Mouse (Mus musculus): ENCODE data around the gene Klk9.

Klk9 gene

DNA sequence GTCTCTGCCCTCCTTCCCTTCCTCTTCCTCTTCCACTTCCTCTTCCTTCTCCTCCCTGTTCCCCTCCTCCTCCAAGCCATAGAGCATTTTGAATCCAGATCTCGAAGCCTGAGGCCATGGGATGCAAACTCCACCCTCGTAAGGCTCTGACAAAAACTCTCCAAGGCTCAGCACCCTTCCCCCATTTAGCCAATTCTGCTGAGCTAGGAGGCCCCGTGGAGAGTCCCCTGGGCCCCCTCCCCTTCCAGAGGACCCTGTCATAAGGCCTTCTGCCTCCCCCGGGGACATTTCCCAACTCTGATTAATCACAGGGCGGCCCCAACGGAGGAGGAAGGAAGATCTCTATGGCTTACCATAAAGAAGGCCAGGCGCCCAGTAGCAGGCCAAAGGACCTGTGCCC, at the start of gene Klk9:
Gene Klk9 (plus strand): TSS at position 301 of the 400 bp plus-strand sequence.
- no peak for DNase-seq

DNA sequence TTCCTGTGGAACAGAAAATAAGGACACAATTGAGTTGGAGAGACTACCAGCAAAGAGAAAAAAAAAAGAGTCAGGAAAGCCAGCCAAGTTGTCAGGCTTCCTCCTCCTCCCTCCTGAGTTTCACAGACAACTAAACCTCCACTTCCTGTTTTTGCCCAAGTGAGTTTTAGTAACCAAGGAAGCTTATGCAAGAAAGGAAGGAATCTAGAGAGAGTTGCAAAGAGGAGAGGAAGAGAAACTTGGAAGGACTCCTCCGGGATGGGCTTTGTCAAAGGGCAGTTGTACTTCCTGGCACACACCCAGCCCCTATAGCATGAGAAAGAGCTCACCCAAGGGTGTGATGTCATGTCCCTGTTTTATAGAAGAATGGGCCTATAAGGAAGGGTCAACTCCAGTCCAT, 43.9 kb upstream of the Klk9 start:
- DNase-seq, result no peak

DNA sequence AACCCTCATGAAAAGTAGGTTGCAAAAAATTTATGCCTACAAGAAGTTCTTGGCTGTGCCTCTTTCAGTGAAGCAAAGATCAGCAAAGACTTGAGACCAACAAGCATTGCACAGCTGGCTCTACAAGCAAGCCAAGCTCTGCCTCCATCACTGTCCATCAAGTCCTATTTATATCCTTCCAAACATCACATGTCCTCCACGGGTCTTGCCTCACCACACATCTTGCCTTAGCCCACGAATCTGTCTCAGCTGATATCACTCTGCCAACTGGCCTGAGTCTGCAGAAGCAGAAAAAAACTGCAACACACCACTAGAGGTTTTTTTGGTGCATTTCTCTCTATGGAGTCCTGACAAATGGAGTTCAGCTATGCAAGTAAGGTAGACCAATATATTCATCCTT, 38.9 kb upstream of the Klk9 start:
- DNase-seq, result no peak

DNA sequence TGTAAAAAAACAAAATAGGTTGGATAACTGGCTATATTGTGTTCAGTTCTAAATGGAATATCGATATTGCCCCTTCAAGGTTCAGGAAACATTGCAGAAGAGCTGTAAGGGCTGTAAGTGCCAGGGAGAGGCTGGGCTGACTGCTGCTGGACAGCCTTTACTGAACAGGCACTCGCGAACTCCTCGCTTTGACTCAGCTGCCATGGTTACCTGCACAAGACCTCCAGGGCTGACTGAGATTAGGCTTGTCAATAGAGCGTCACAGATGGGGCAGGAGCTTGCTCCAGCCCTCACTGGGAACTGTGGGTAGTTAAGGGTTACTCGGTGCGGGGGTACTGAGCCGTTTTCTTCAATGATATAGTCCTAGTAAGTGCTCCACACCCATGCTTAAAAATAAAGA, 25.2 kb upstream of the Klk9 start:
- no peak for DNase-seq

DNA sequence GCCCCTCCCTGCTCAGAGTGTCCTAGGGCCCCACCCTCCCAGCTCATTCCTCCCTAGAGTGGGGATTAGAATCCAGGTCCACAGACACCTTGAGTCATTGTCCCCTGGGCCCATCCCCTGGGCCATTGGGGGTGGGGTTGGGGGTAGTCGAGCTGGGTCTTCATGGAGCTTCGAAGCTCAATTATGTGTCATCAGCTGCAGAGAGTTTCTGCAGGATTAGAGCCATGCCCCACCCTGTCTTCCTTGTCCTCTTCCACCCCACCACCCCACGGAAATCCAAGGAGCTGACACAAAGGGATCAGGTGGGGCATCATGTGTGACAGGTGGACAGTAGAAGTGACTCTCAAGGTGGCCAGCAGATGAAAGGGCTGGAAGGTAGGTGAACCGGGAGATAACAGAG, 23.1 kb upstream of the Klk9 start, which contains the start of gene Klk12:
Gene Klk12 (plus strand): TSS at position 301 of the 400 bp plus-strand sequence.
- DNase-seq, result no peak

DNA sequence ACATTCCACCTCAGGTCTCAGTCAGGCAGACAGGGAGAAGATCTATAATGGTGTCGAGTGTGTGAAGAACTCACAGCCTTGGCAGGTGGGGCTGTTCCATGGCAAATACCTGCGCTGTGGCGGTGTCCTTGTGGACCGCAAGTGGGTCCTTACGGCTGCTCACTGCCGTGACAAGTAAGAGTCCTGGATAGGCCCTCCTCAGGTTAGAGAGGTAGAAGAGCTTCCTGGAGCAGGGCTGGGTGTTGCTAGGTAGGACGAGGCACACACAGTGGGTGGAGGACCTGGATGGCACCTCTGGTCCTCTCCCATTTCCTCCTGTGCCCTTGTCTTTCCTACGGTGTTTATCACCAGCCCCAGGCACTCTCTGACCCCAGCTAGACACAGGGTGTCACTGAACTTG, 22.1 kb upstream of the Klk9 start:
- no peak for DNase-seq

DNA sequence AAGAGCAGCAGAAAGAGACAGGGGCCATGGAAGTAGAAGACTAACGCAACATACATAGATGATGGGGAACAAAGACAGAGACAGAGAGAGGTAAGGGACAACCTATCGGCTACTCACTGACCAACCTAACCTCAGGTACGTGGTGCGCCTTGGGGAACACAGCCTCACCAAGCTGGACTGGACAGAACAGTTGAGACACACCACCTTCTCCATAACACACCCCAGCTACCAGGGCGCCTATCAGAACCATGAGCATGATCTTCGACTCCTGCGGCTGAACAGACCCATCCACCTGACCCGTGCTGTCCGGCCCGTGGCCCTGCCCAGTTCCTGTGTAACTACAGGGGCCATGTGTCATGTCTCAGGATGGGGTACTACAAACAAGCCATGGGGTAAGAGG, 21.0 kb upstream of the Klk9 start:
- peak; percentile 1 for DNase-seq

DNA sequence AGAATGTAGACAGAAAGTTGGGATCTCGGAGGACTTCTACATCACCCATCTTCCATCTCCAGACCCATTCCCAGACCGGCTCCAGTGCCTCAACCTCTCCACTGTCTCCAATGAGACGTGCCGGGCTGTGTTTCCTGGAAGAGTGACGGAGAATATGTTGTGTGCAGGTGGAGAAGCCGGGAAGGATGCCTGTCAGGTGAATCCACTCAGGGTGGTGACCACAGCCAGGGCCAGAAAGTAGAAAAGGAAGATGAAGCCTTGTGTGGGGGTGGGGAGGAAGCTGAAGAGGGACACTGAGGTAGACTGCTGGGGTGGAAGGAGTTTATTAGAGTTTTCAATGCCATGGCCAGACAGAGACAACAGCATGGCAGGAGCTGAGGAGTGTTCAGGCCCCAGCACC, 19.8 kb upstream of the Klk9 start:
- peak; percentile 1 for DNase-seq

DNA sequence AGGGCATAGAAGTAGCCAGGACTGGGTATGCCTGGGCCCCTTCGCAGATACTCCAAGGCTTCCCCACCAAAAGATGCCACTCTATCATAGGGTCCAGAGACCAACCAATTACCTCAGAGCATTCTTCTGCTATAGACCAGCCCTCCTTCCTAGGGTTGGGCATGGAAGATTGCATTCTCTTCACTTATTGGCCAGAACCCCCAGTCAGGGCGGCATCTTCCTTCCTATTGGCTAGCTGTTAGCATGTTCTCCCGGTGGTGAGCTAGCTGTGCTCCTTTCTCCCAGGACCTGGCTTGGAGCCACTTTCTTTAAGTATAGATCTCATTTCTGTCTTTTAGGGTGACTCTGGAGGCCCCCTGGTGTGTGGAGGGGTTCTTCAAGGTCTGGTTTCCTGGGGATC, 18.8 kb upstream of the Klk9 start:
- peak; percentile 1 for DNase-seq

DNA sequence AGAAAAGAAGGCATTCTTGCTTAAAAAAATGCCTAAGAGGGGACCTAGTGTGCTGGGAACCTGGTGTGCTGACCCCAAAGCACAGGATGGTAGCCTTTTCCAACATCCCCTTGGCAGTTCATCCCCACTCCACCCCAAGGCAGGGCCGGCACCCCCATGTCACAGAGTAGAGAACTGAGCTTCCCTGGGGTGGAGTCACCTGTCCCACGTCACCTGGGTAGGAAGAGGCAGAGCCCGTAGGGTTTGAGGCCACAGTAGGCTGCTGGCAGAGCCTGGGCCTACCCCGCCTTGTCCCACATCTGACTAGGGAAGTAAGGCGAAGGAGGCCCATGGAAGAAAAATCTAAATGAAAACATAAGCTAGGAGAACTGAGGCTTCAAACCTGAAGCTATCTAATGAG, 17.3 kb upstream of the Klk9 start, which contains the start of gene Klk11:
Gene Klk11 (plus strand): TSS at position 241 of the 400 bp plus-strand sequence.
- DNase-seq, result no peak

DNA sequence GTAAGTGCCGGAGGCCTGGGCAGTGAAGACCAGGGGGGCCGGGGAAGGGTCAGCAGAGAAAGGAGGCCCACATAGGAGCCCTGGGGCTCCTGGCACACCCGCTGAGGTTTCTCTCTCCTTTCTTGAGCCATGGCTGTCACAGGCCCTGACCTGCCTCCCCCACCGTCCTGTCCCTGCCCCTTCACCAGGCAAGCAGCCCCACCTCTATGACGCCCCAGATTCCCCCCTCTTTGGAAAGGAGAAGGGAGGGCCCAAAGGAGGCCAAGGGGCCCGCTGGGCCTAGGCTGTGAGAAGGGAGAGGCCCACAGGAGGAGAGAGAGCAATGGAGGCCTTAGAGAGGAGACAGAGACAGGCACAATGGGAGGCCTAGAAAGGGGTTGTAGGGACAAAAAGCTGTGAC, 16.9 kb upstream of the Klk9 start:
- peak; percentile 1 for DNase-seq

DNA sequence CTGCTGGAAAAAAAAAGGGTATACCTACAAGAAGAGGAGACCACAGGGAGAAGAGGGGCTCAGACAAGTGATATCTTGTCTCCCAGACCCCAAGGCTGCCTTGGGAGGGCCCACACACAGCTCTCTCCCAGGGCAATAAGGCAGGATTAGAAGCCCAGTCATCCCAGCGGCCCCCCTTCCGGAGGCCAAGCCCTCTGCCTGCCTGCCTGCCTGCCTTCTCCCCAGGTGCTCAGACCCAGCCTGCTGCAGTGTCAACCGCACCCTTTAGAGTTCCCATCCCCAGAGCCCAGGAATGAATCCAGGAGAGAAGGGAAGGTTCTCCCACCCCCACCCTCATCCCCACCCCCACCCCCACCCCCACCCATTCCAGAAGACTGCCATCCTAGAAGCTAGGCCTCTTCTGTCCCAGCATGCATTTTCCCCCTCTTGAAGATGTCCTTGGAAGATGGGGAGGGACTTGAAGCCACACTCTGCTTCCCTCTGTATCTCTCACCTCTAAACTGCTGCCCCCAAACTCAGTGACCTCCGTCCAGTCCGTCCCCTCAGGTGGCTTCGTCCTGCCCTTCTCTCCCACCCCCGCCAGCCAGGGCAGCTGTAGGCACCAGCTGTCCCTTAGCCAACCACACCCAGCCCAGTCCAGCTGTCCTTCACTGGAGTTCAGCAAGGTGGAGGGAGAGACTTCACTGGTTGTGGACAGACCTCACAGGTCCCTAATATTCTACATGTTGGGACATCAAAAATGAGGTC, 16.2 kb upstream of the Klk9 start:
- DNase-seq, result no peak

DNA sequence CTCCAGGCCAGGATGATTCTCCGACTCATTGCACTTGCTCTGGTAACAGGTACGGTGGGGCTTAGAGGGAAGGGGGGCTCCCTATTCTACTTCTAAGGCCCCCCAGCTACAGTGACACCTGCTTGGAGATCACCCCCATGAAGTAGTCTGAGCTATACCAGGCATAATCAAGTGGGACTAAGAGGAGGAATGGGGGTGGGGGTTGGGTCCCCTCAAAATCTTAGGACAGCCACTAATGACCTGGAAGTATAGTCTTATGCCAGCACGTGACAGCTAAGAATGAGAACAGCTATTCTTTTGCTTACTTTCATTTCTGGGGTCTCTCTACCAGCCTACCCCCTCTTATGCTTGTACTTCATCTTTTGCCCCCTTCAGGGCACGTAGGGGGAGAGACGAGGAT, 15.2 kb upstream of the Klk9 start:
- no peak for DNase-seq

DNA sequence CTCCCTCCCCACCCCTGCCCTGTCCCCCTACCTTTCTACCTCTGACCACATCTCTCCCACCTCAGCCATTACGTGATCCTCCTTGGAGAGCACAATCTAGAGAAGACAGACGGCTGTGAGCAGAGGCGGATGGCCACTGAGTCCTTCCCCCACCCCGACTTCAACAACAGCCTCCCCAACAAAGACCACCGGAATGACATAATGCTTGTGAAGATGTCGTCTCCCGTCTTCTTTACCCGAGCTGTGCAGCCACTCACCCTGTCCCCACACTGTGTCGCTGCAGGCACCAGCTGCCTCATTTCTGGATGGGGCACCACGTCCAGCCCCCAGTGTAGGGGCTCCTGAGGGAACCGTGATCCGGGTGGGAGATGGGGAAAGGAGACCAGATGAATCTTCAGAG, 14.3 kb upstream of the Klk9 start:
- DNase-seq, result no peak

DNA sequence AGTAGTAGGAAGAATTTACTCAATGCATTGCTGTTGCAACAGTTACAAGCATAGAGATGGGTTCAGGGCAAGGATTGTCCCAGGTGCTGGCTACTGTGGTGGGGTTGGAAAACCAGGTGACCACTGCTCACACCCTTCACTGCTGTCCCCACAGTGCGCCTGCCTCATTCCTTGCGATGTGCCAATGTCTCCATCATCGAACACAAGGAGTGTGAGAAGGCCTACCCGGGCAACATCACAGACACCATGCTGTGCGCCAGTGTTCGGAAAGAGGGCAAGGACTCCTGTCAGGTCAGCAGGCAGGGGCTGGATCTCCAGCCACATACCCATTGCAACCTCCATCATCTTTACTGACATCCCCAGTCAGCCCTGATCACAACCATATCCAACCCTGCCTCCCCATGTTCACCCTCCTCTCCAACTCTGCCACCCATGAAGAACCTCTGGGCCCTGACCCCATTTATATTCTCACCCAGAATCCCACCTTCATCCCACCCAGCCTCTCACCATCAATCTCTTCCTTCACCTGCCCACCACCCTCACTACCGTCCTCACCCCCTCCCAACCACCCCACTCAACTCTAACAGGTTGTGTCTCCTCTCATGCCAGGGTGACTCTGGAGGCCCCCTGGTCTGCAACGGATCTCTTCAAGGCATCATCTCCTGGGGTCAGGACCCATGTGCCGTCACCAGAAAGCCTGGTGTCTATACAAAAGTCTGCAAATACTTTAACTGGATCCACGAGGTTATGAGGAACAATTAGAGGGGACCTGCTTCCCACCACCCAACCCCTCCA, 13.3 kb upstream of the Klk9 start:
- DNase-seq, result no peak

DNA sequence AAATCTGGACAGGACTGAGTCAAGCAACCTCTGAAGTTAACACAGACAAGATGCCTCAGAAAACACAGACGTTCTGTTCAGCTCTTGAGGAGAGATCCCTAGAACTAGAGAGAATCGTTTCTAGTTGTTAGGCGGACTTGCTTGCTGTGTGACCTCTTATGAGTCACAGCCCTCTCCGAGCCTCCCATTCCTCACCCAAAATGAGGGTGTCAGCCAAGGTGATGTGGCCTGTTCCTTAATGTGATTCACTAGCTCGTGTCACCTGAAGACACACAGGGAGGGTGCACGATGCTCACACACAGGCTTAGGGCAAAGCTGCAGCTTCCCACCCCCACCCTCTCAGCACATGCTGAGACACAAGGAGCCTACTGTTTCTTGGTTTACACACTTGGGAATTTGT, 11.4 kb upstream of the Klk9 start:
- no peak for DNase-seq

DNA sequence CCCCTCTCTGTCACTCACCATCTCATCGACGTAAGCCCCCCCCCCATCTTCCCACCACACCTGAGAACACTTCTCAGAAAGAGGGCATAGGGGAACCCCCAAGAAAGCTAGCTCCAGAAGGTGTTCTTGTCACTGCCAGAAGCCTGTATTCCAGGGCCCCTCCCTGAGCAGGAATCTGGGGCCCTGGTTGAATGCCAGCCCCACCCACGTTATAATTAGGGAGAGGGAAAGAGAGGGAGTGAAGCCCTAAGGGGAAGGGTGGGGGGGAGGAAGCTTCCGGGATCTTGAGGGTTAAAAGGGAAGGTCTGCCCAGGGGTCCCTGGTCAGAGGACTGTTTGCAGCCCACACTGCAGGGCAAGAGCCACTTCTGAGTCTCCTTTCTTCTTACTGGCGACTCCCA, 10.9 kb upstream of the Klk9 start, which contains the start of gene Klk10:
Gene Klk10 (plus strand): TSS at position 290 of the 400 bp plus-strand sequence.
- no peak for DNase-seq

DNA sequence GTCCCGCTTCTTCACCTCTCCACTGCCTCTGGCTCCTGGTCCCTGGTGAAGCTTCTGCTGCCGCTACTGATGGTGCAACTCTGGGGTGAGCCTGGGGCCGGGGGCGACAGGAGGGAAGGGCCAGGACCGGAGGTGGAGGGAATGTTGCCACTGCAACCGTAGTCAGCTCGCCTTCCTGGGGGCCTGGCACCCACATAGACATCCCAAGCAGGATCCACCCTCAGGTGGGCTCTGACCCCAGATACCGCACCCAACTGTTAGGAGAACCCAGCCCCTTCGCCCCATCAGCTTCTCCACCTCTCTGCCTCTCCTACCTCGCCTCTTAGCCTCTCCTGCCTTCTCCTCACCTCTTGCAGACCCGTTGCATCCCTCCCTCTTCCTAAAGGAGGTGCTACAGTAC, 10.2 kb upstream of the Klk9 start:
- no peak for DNase-seq

DNA sequence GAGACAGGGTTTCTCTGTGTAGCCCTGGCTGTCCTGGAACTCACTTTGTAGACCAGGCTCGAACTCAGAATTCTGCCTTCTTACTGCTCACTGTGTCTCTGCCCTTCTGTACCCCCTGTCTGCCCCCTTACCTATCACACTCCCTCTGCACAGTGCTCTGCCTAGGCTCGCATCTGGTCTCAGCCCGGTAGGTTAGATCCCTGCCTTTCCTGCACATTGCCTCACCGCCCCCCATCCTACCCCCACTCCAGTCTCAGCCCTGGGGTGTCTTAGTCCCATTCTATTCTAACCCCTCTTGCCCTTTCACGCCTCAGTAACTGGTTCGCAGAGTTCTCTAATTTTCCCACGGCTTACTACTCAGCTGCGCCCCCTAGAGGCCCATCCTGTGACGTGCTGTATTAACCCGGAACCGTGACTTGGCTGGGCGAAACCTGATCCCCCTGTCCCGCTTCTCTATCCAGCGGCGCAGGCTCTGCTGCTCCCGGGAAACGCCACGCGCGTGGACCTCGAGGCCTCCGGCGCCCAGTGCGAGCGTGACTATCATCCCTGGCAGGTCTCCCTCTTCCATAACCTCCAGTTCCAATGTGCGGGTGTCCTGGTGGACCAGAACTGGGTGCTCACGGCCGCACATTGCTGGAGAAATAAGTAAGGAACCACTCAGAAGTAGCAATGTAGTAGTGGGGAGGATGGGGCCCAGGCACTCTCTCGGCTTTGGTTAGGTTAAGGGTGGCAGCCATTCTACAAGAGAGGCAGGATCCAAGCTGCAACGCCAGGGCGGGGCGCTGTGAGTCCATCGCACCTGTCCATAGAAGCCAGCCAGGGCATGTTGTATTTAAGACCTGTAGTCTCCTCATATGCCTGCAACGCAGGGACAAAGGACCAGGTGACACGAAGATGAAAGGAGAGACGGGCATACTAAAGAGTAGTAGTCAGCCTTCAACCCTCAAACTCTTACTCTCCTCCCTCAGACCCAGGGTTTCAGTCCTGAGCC, 9.1 kb upstream of the Klk9 start:
- DNase-seq, result peak; percentile 78

DNA sequence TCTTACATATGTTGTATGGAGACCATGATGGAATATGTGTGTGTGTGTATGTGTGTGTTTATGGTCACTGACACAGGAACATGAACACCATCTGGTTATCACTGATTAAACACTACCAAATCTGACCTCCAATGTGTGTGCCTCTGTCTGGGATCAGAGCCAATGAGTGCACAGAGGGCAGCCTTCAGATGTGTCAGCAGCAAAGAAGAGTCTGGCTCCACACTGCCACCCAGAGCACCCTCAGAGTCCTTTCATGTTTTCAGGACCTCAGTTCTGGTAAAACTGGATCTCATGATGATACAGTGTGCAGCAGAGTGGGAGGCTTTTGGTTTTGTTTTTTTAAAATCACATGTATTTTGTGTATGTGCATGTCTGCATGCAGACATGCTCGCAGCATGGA, 6.4 kb upstream of the Klk9 start:
- DNase-seq, result no peak

DNA sequence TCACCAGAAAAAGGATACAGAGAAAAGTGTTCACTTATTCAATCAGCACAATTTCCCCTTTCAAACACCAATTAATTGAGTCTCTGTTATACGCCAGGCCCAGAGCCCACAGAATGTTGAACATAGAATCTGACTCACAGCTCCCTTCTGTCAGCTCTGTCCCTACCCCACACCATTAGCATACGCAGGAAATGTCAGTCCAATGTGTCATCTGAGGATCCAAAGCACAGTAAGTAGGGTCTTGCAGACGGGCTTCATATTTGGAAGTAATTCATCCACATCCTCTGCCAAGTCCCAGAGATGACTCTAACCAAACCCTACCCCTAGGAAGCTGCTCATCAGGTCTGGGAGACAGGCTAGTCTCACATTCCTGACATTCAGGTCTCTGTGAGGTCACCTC, 3.6 kb upstream of the Klk9 start:
- DNase-seq, result no peak

DNA sequence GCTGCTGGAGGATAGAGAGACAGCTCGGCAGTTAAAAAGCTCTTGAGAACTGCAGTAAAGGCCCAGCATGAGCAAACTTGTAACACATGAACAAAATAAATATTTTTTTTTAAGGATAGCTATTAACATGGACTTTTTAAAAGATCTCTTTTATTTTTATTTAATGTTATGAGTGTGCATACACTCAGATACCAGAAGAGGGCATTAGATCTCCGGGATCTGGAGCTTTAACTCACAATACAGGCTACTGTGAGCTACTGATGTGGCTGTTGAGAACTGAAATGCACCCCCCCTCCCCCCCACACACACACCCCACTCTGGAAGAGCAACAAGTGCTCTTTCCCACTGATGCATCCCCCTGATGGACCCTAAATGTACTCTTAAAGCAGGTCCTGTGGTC, 2.4 kb upstream of the Klk9 start:
- DNase-seq, result no peak

DNA sequence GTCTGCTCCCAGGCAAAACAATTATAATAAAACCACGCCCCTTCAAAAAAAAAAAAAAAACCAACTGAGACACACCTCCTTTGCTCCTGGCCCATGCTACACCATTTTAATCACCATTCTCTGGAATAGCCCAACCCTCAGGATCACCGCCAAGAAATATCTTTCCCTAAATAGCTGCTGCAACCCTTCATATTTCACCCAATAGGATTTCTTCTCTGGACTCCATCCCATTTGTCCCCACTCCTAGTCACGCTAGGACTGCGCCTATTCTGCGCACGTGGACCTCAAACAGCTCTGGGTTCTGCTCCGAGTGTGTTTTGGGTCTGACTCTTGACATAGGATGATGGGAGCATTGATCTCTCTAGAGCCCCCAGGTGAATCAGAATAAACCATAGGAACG, 4.7 kb downstream of the Klk9 start:
- DNase-seq, result no peak
